In genomic region chr1:182191816-182192545, GRCm38 (mm10) we compare ENCODE assay signal across 14 mouse cellular contexts. TPM values are rescaled to one million over a fixed set of nuclear protein-coding genes. Genes with fewer than 3 reads are reported as not detected.
DNase-seq lines count a peak whose midpoint lies in the region; ATAC-seq and TF ChIP-seq lines count a peak whose summit lies in the region.
"Had no signal": no experiment of that assay in that cellular context is flagged by ENCODE, and none has a peak within 500 bp of the region (broad histone marks: within the 10 kb centered on the region; RNA-seq: fewer than 3 reads in every experiment).

No protein-coding gene starts in this region.

- 0 out of 2 replicates have a peak, but pooled peaks cover 2% of the 10 kb centered on the region for H3K4me1 ChIP-seq in intestine, embryonic 16.5 days (ENCODE audit: control insufficient read depth, insufficient read depth, low read length)
- peaks cover 5% of the 10 kb centered on the region; the same call in 1 of the 2 replicates for H3K4me1 ChIP-seq in lung, postnatal 0 days (ENCODE audit: insufficient read depth, low read depth, low read length)
- no peaks in the 10 kb centered on the region for H3K4me1 ChIP-seq in hindbrain, embryonic 10.5 days (replicated peaks)

- TF ChIP-seq EP300 in lung, postnatal 0 days (IDR thresholded peaks at IDR 0.05): peak; percentile 75

- H3K36me3 ChIP-seq in intestine, embryonic 16.5 days (ENCODE audit: control insufficient read depth, insufficient read depth, low read length): no peaks in the 10 kb centered on the region
- no peaks in the 10 kb centered on the region for H3K36me3 ChIP-seq in lung, postnatal 0 days (ENCODE audit: insufficient read depth, low read length)
- H3K36me3 ChIP-seq in hindbrain, embryonic 10.5 days: no peaks in the 10 kb centered on the region

- WGBS in intestine, embryonic 16.5 days: 44% methylated on average over 10 of the region's 10 CpGs
- WGBS in lung, postnatal 0 days: 19% methylated on average over 10 of the region's 10 CpGs
- whole genome bisulfite sequencing in hindbrain, embryonic 10.5 days: 84% methylated on average over 10 of the region's 10 CpGs

- H3K9me3 ChIP-seq in intestine, embryonic 16.5 days (ENCODE audit: control insufficient read depth, low read length): no peaks in the 10 kb centered on the region
- H3K9me3 ChIP-seq in lung, postnatal 0 days (ENCODE audit: low read length): 0 out of 2 replicates have a peak, but pooled peaks cover 4% of the 10 kb centered on the region
- no peaks in the 10 kb centered on the region for H3K9me3 ChIP-seq in hindbrain, embryonic 10.5 days

- peak; percentile 89 for DNase-seq in heart, adult 11 months
- no peak for DNase-seq in heart, postnatal 4 days
- DNase-seq in Muller cell, postnatal 12 days (ENCODE audit: inconsistent ontology term): peak; percentile 11
- peak; percentile 59 for DNase-seq in lung, postnatal 0 days (ENCODE audit: low spot score)
- DNase-seq in layer of hippocampus, adult 9-10 months (ENCODE audit: low spot score): no peak
- DNase-seq in hindbrain, embryonic 10.5 days (ENCODE audit: low spot score): no peak
- DNase-seq: cerebellum, postnatal 36 days had no signal

- H3K27me3 ChIP-seq in intestine, embryonic 16.5 days (replicated peaks; ENCODE audit: control insufficient read depth, insufficient read depth, low read length): no peaks in the 10 kb centered on the region
- H3K27me3 ChIP-seq in lung, postnatal 0 days (replicated peaks; ENCODE audit: insufficient read depth, low read length): no peaks in the 10 kb centered on the region
- H3K27me3 ChIP-seq in hindbrain, embryonic 10.5 days (ENCODE audit: insufficient read depth, poor library complexity, severe bottlenecking): no peaks in the 10 kb centered on the region

- no peak overlapping the region for H3K4me2 ChIP-seq in intestine, embryonic 16.5 days (ENCODE audit: low read depth, low read length)
- no peak overlapping the region for H3K4me2 ChIP-seq in lung, postnatal 0 days (replicated peaks; ENCODE audit: low read depth, low read length)

- TF ChIP-seq CTCF in lung, postnatal 0 days (IDR thresholded peaks at IDR 0.05): no peak

- H3K4me3 ChIP-seq in intestine, embryonic 16.5 days (ENCODE audit: low read length): no peak overlapping the region
- no peak overlapping the region for H3K4me3 ChIP-seq in lung, postnatal 0 days (ENCODE audit: low read depth, low read length)
- no peak overlapping the region for H3K4me3 ChIP-seq in hindbrain, embryonic 10.5 days
- H3K4me3 ChIP-seq: erythroblast, embryonic 14.5 days had no signal

- H3K27ac ChIP-seq in intestine, embryonic 16.5 days (ENCODE audit: low read length): no peak overlapping the region
- no peak overlapping the region for H3K27ac ChIP-seq in lung, postnatal 0 days (ENCODE audit: low read length)
- no peak overlapping the region for H3K27ac ChIP-seq in hindbrain, embryonic 10.5 days

- 0 out of 2 replicates have a peak, but pooled peaks have one; percentile 11 for ATAC-seq in intestine, embryonic 16.5 days
- ATAC-seq in lung, postnatal 0 days: peak; percentile 73
- no peak for ATAC-seq in cerebellum, adult (ENCODE audit: insufficient number of reproducible peaks, low FRiP score, low TSS enrichment)

- H3K9ac ChIP-seq in intestine, embryonic 16.5 days (ENCODE audit: low read depth, low read length): no peak overlapping the region
- no peak overlapping the region for H3K9ac ChIP-seq in lung, postnatal 0 days (replicated peaks; ENCODE audit: low read depth)

RNA-seq across cellular contexts. Expression of gene Vmn1r1, which starts 27.7 kb away (rescaled TPM):
- total RNA-seq in heart, postnatal 4 days (2021): not detected
- not detected in 2 replicates for polyA plus RNA-seq in intestine, embryonic 16.5 days (2015; fragmentation: Nextera tagmentation; extraction: Ambion mirVana)
- not detected in 2 replicates for polyA plus RNA-seq in lung, postnatal 0 days (2015; fragmentation: Nextera tagmentation; extraction: Ambion mirVana)
- not detected in 2 replicates for polyA plus RNA-seq in hindbrain, embryonic 10.5 days (2016; fragmentation: Nextera tagmentation; extraction: Ambion mirVana)
- total RNA-seq: heart, postnatal 14 days; left cerebral cortex, postnatal 36 days; monocyte, adult 5-6 weeks had no signal
- polyA plus RNA-seq: erythroblast, embryonic 14.5 days; testis, adult 2 months had no signal

Comparison
In these comparisons a context has a peak if more than half of its experiments do, and no peak if none do; other contexts are left out.
1. DNase-seq: peak in heart, adult 11 months (single experiment), Muller cell, postnatal 12 days (single experiment) and lung, postnatal 0 days (single experiment); none in heart, postnatal 4 days (single experiment), layer of hippocampus, adult 9-10 months (single experiment) and hindbrain, embryonic 10.5 days (single experiment).